Mouse (Mus musculus): ENCODE measurements around the gene Mrpl48.

The Mrpl48 gene

GRCm38 (mm10) chr7:100534216-100534615, 73.9 kb downstream of the Mrpl48 start:
- DNase-seq (ENCODE audit: low read depth, low spot score): no peak

GRCm38 (mm10) chr7:100533503-100533902, 74.6 kb downstream of the Mrpl48 start:
- no peak for DNase-seq (ENCODE audit: low read depth, low spot score)

GRCm38 (mm10) chr7:100530766-100531165, 77.3 kb downstream of the Mrpl48 start:
- no peak for DNase-seq (ENCODE audit: low read depth, low spot score)

GRCm38 (mm10) chr7:100524669-100525068, 83.4 kb downstream of the Mrpl48 start:
- no peak for DNase-seq (ENCODE audit: low read depth, low spot score)

- DNase-seq (ENCODE audit: low read depth, low spot score): no peak
Measured at GRCm38 (mm10) chr7:100522222-100522621, 85.9 kb downstream of the Mrpl48 start.

GRCm38 (mm10) chr7:100520663-100521285, 87.3 kb downstream of the Mrpl48 start:
- no peak for DNase-seq (ENCODE audit: low read depth, low spot score)

- no peak for DNase-seq (ENCODE audit: low read depth, low spot score)
Measured at GRCm38 (mm10) chr7:100520204-100520603, 87.9 kb downstream of the Mrpl48 start.

- DNase-seq (ENCODE audit: low read depth, low spot score): no peak
Measured at GRCm38 (mm10) chr7:100514573-100514972, 93.5 kb downstream of the Mrpl48 start, which contains the start of gene Dnajb13. Gene Dnajb13, minus strand, starts transcription at chr7:100514960.

- no peak for DNase-seq (ENCODE audit: low read depth, low spot score)
Measured at GRCm38 (mm10) chr7:100511602-100512001, 96.5 kb downstream of the Mrpl48 start.

GRCm38 (mm10) chr7:100508670-100509069, 99.4 kb downstream of the Mrpl48 start:
- no peak for DNase-seq (ENCODE audit: low read depth, low spot score)

GRCm38 (mm10) chr7:100506494-100506893, 101.6 kb downstream of the Mrpl48 start:
- DNase-seq (ENCODE audit: low read depth, low spot score): no peak

- DNase-seq (ENCODE audit: low read depth, low spot score): no peak
Measured at GRCm38 (mm10) chr7:100504740-100505487, 103.2 kb downstream of the Mrpl48 start.

- DNase-seq (ENCODE audit: low read depth, low spot score): no peak
Measured at GRCm38 (mm10) chr7:100503076-100503475, 105.0 kb downstream of the Mrpl48 start.

GRCm38 (mm10) chr7:100502374-100502922, 105.7 kb downstream of the Mrpl48 start:
- no peak for DNase-seq (ENCODE audit: low read depth, low spot score)

GRCm38 (mm10) chr7:100501844-100502373, 106.2 kb downstream of the Mrpl48 start:
- no peak for DNase-seq (ENCODE audit: low read depth, low spot score)

- no peak for DNase-seq (ENCODE audit: low read depth, low spot score)
Measured at GRCm38 (mm10) chr7:100501027-100501843, 106.9 kb downstream of the Mrpl48 start.

- no peak for DNase-seq (ENCODE audit: low read depth, low spot score)
Measured at GRCm38 (mm10) chr7:100500276-100500977, 107.7 kb downstream of the Mrpl48 start.

GRCm38 (mm10) chr7:100499465-100499864, 108.6 kb downstream of the Mrpl48 start:
- no peak for DNase-seq (ENCODE audit: low read depth, low spot score)

- DNase-seq (ENCODE audit: low read depth, low spot score): no peak
Measured at GRCm38 (mm10) chr7:100497982-100498381, 110.1 kb downstream of the Mrpl48 start.

- DNase-seq (ENCODE audit: low read depth, low spot score): no peak
Measured at GRCm38 (mm10) chr7:100497402-100497801, 110.7 kb downstream of the Mrpl48 start.

- DNase-seq (ENCODE audit: low read depth, low spot score): no peak
Measured at GRCm38 (mm10) chr7:100496791-100497190, 111.3 kb downstream of the Mrpl48 start.
